Comparison of ENCODE assay signal across 8 mouse cellular contexts in the genomic region with DNA sequence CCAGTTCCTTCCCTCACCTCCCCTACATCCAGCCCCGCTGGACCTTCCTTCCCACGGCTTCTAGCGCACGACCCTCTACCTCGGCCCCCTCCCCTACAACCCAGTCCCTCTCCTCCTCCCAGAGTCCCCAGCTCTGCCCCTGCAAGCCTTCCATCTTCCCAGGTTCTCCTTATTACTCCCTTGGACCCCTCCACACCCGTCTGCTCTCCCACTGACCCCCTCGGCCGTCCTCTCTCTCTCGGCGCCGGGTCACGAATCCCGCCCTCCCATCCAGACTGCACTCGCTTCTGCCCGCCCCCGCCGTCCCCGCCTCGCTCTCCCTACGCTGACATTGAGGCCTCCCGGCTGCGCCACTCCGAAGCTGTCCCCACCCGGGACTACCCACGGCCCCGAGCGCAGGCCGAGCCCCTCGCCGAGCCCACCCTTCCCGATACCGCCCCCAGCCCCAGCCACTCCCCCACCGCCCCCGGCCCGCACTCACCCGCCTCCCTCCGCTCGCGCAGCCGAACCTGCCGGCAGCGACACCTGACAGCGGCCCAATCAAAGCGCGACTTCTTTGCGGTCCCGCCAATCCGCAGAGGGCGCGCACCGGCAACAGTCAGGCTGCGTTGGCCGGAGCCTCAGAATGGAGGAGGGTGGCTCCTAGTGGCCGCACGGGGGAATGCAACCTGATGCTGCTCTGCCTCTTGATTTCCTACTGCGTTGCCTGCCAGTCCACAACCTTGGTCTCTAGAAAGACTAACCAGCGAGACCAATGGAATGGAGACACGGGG. TPM values are rescaled to one million over a fixed set of nuclear protein-coding genes. Genes with fewer than 3 reads are reported as not detected.
DNase-seq lines count a peak whose midpoint lies in the region; ATAC-seq and TF ChIP-seq lines count a peak whose summit lies in the region.

Gene Ppip5k1 (minus strand): TSS at position 577 of the 773 bp plus-strand sequence.

- peak within 1 kb of the TSS; percentile 73 for H3K4me2 ChIP-seq in kidney, embryonic 14.5 days (replicated peaks; ENCODE audit: low read depth, low read length)
- peak within 1 kb of the TSS; percentile 89 for H3K4me2 ChIP-seq in limb, embryonic 15.5 days

- H3K9ac ChIP-seq in kidney, embryonic 14.5 days (ENCODE audit: low read depth, low read length): peak within 1 kb of the TSS; percentile 62
- H3K9ac ChIP-seq in limb, embryonic 15.5 days: peak within 1 kb of the TSS; percentile 53

- ATAC-seq in kidney, embryonic 14.5 days (ENCODE audit: low FRiP score, low TSS enrichment): peak; percentile 96
- peak; percentile 94 for ATAC-seq in limb, embryonic 15.5 days (ENCODE audit: insufficient number of reproducible peaks, low FRiP score, low TSS enrichment, low read depth)

- H3K4me3 ChIP-seq in bone marrow macrophage, adult 2 months (ENCODE audit: insufficient read depth, low read length): peak within 1 kb of the TSS; percentile 95
- peak within 1 kb of the TSS; percentile 73 for H3K4me3 ChIP-seq in embryonic fibroblast, embryonic 13.5 days (ENCODE audit: insufficient read depth, low read length)
- H3K4me3 ChIP-seq in kidney, embryonic 14.5 days (ENCODE audit: low read length): peak within 1 kb of the TSS; percentile 61
- peak within 1 kb of the TSS; percentile 64 for H3K4me3 ChIP-seq in limb, embryonic 15.5 days

- H3K9me3 ChIP-seq in kidney, embryonic 14.5 days (ENCODE audit: control insufficient read depth, low read length): no peaks in the 10 kb centered on the region
- no peaks in the 10 kb centered on the region for H3K9me3 ChIP-seq in limb, embryonic 15.5 days

- no peak within 1 kb of the TSS for H3K27ac ChIP-seq in bone marrow macrophage, adult 2 months (ENCODE audit: insufficient read depth, low read depth, low read length)
- no peak within 1 kb of the TSS for H3K27ac ChIP-seq in embryonic fibroblast, embryonic 13.5 days (ENCODE audit: insufficient read depth, low read length)
- peak within 1 kb of the TSS; percentile 6; the same call in 1 of the 2 replicates for H3K27ac ChIP-seq in kidney, embryonic 14.5 days (ENCODE audit: low read depth, low read length)
- peak within 1 kb of the TSS; percentile 3; the same call in 1 of the 2 replicates for H3K27ac ChIP-seq in limb, embryonic 15.5 days

- under 1% methylated on average over 58 of the region's 58 CpGs for WGBS in kidney, embryonic 14.5 days
- under 1% methylated on average over 56 of the region's 58 CpGs for WGBS in limb, embryonic 15.5 days

- H3K36me3 ChIP-seq in kidney, embryonic 14.5 days (ENCODE audit: control insufficient read depth, insufficient read depth, low read length): no peaks in the 10 kb centered on the region
- H3K36me3 ChIP-seq in limb, embryonic 15.5 days: no peaks in the 10 kb centered on the region

- TF ChIP-seq CTCF in bone marrow macrophage, adult 2 months (IDR thresholded peaks at IDR 0.05; ENCODE audit: low read depth, low read length): peak; percentile 32; the same call in 1 of the 2 replicates
- TF ChIP-seq CTCF in embryonic fibroblast, embryonic 13.5 days (IDR thresholded peaks at IDR 0.05; ENCODE audit: borderline replicate concordance, insufficient read depth, low read length): peak; percentile 87

- no peaks in the 10 kb centered on the region; the same call in 1 of the 2 replicates for H3K27me3 ChIP-seq in kidney, embryonic 14.5 days (ENCODE audit: control insufficient read depth, insufficient read depth, low read length)
- peaks cover 20% of the 10 kb centered on the region for H3K27me3 ChIP-seq in limb, embryonic 15.5 days

- no peak for TF ChIP-seq POLR2A in bone marrow macrophage, adult 2 months (IDR thresholded peaks at IDR 0.05; ENCODE audit: borderline replicate concordance, low read depth, low read length)
- peak; percentile 41; the same call in 1 of the 2 replicates for TF ChIP-seq POLR2A in embryonic fibroblast, embryonic 13.5 days (IDR thresholded peaks at IDR 0.05; ENCODE audit: low read depth, low read length)

- DNase-seq in A20 (ENCODE audit: low read depth, low spot score): peak; percentile 95
- peak; percentile 96 for DNase-seq in heart, adult 9 months (ENCODE audit: low spot score in 2 of 2)
- peak; percentile 80 to 92 for DNase-seq in monocyte, adult 2 months (ENCODE audit: low read depth in 1 of 2, low spot score in 2 of 2)
- DNase-seq in spleen, postnatal 36 days (ENCODE audit: low spot score in 2 of 2): peak; percentile 95 to 96

- peaks cover 13% of the 10 kb centered on the region for H3K4me1 ChIP-seq in bone marrow macrophage, adult 2 months (ENCODE audit: control insufficient read depth, insufficient read depth, low read length)
- H3K4me1 ChIP-seq in embryonic fibroblast, embryonic 13.5 days (ENCODE audit: control insufficient read depth, insufficient read depth, low read length): peaks cover 3% of the 10 kb centered on the region; the same call in 1 of the 2 replicates
- 0 out of 2 replicates have a peak, but pooled peaks cover 3% of the 10 kb centered on the region for H3K4me1 ChIP-seq in kidney, embryonic 14.5 days (ENCODE audit: control insufficient read depth, insufficient read depth, low read length)
- peaks cover 16% of the 10 kb centered on the region for H3K4me1 ChIP-seq in limb, embryonic 15.5 days

RNA-seq across cellular contexts. Expression of gene Ppip5k1, which starts in this region (rescaled TPM):
- polyA plus RNA-seq in bone marrow macrophage, adult 2 months (2012; ENCODE audit: insufficient read depth, insufficient read length, missing spikeins): 13.8 and 15.0 TPM in 2 replicates
- 8.4 and 9.0 TPM in 2 replicates for polyA plus RNA-seq in embryonic fibroblast, embryonic 13.5 days (2011; ENCODE audit: insufficient read length, low read depth, missing spikeins)
- 10.1 and 13.3 TPM in 2 replicates for polyA plus RNA-seq in kidney, embryonic 14.5 days (2014; fragmentation: Nextera tagmentation; extraction: Ambion mirVana)
- 10.1 and 10.2 TPM in 2 replicates for polyA plus RNA-seq in limb, embryonic 15.5 days (2015; fragmentation: Nextera tagmentation; extraction: Ambion mirVana)

Comparison
In these comparisons a context has a peak if more than half of its experiments do, and no peak if none do; other contexts are left out.
1. H3K27ac ChIP-seq: peak in kidney, embryonic 14.5 days (single experiment) and limb, embryonic 15.5 days (single experiment); none in bone marrow macrophage, adult 2 months (single experiment) and embryonic fibroblast, embryonic 13.5 days (single experiment).
2. Peak in every context shown above with its lines, with median percentiles within 50 percentile points of each other: DNase-seq and H3K4me3 ChIP-seq.